Mouse (Mus musculus) R1 (cell line): ENCODE measurements around the gene Sall2.

Experiments used
- DNase-seq: peaks from one replicate; pipeline ENCODE4 v3.0.0-alpha.2; 2018; ENCODE audit warnings: low read depth, low spot score

The Sall2 gene

DNA sequence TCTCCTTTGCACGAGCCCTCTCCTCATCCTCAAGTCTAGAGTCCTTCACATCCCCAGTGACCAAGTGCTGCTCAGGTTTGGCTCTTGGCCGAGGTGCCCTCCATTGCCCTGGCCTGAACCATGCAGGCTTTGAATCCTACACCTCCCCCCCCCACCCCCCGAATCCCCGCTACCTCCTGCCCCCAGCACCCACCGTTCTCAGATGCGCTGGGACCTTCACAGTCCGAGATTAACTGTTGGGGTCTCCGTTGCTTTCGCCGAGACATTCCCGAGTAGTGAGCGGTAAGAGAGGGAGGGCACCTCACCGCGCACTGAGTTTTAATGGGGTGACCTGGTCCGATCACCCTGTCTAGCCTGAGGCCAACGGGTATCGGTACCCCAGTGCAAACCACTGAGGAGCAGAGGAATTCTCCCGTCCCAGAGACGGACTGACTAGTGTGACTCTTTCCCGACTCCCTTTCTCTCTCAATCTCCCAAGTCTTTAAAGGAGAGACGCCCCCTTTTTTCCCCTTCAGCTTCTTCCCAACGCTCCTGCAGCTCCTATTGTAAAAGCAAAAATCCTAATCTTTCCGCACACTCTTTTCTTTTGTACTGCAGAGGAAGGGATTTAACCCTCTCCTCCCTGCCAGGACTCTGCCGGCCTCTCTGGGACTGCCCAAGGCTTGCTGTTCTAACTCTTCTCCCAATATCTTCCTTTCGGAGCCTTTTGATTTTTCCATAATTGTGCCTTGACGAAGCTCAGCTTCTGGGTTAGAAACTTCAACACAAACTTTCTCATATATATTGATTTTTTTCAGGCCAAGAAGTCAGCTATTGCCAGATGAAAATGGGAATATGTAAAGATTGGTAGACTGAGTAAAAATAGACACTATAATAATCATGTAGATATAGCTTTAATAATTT lies at the start of gene Sall2:
TSS of gene Sall2 (minus strand) at position 853 of the 903 bp plus-strand sequence.
- peak; percentile 54 for DNase-seq

DNA sequence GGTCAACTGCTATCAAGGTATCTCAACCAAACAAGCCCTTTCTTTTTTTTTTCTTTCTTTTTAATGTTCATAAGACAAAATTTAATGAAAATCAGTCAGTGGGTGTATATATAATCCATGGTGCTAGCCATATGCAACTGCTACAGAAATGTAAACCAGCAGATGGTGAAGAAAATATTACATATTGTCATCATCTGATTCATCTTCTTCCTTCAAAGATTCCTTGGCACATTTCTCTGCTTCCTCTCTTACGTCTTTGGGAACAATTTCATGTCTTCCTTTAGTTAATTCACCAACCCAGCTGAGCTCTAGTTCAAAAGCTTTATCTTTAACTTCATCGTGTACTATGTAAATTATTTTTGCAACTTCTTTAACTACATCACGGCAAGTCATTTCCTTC lies 40.2 kb upstream of the Sall2 start:
- DNase-seq, result no peak

DNA sequence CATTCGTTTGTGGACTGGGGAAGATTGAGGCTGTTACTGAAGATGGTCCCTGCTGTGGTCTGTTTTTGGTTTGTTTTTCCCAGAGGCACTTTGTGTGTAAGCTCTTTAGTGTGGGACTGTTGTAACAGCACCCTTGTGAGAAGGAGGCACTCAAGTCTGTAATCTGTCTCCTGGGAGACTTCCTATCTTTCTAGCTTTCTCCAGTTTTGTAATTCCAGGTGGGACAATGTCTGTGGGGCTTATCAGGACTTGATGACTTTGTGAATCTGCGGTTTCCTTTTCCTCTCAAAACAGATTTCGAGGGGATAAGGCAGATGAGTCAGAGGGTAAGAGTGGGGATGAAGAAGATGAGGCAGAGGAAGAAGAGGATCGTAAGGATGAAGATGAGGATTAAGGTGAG lies 27.7 kb upstream of the Sall2 start, which contains the start of gene Olfr1513:
TSS of gene Olfr1513 (minus strand) at position 101 of the 400 bp plus-strand sequence.
- no peak for DNase-seq

DNA sequence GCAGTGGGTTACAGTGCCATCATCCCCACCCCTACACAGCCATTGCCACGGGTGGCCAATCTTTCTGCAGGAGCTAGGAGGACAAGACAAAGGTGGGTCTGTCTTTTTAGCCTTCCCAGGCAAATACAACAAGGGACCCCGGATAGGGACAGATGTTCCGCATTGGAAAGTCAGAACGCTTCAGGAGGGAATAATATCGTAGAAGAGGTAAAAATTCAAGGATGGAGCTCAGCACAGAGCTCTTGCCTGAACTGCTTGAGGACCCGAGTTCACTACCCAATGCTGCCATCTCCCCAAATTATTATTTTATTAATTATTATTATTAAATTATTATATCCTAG lies 10.9 kb upstream of the Sall2 start:
- DNase-seq, result no peak

DNA sequence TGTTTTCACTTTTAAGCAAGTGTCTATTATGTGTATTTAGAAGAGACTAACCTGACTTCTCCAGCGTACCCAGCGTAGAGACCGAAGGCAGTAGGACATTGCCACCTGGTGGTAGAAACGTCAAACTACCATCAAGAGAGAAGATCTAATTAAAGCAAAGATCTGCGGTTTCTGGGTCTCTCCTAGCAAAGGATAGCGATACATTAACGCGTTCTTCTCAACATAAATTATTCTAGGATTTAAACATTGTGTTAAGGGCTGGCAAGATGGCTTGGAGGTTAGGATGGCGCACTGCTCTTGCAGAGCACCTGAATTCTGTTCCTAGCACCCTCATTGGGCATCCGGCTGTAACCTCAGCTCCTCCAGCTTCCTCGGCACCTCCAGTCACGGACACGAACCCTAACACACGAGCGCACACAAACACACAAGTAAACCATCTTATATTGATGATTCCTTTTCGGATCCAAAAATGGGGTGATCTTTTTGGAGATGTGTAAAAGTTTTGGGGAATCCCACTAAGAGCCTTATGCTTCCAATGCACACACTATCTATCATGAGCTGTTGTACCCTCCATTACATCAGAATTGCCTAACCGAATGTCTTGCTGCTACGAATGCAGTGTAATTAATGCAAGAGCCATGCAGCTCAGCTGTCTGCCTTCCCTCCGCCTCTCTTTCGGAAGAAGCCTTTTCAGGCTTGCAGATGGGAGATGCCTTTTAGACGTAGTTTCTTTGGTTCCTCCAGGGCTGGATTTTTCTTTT lies 10.4 kb upstream of the Sall2 start:
- DNase-seq, result peak; percentile 82

DNA sequence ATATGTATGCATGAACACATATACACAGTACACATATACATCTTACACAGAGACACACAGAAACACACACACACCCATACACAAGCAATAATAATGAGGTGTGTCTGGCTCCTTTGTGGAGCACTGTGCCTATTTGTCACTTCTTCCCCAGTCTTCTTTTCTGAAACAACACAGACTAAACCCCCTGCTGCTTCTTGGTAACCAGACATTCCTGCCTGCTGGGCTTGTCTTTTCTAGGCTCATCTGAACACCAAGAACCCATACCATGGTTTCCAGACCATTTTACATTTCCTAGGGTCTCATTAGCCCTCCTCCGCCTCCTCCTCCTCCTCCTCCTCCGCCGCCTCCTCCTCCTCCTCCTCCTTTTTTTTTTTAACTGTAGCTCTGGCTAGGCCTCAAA lies 3.6 kb upstream of the Sall2 start:
- peak; percentile 84 for DNase-seq

DNA sequence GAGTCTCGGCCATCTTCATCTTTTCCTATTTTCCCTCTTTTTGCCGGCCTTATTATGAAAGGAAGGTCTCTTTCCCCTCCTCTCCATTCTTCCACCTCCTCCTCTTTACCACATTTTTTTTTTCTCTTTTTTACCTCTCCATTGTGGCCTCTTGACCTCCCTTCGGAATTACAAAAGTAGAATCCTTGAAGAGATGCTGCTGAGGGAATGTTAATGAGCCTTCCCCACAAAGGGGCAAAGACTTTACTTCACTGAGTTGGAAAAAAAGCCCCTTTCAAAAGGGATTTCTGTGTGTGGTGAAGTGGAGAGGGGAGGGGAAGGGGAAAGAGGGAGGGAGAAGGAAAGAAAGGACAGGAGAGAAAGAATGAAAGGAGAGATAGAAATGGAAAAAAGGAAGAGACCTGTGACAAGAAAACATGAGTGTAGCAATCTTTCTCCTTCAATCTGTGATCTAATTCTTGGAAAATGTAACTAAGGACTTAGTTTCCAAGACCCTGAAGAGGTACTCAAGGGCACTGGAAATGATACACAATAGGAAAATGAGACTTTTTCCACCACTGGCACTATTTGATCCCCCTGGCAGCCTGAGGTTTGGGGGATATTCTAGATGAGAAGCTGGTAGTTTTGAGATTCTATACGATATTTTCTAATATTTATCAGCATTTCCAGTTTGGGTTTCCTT lies 2.6 kb upstream of the Sall2 start:
- peak; percentile 57 for DNase-seq

DNA sequence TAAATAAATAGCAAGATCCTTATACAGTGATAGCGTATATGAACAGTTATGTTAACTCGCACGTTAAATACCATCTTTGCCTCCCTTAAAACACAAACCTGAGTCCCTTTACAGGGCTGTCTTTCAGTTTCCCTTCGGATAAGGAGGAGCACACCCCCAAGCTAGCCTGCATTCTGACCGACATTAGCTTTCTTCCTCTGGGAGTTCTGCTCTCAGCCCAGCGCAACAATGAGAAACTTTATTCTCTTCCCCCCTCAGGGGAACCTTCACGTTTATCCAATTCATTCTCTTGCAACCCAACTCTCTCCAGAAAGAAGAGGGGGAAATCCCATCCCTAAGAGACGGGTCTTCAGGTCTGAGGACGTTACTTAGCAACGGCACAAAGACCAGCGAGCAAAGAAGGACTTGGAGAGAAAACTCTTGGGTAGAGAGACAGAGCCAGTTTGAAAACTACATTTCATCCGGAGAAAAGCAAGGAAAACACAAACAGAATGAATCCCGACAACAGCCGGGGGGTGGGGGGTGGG lies 1.1 kb downstream of the Sall2 start:
- DNase-seq, result peak; percentile 74

DNA sequence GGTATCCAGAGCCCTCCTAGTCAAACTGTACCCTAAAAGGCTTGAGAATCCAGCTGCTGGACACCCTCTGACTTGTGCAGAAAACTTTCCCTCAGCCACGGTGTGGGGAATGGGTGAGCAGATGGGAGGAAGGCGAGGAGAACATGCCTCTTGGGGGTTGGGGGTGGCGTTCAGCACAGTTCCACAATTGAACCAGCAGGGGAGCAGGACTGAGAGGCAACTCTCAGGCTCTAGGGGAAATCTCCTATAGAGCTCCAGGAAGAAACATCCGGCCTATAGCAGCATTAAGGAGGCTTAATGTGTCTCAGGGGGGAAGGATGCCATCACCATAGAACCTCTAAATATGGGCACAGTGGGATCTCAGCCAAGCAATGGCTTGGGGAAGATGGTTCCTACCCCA lies 2.7 kb downstream of the Sall2 start:
- DNase-seq, result peak; percentile 83

DNA sequence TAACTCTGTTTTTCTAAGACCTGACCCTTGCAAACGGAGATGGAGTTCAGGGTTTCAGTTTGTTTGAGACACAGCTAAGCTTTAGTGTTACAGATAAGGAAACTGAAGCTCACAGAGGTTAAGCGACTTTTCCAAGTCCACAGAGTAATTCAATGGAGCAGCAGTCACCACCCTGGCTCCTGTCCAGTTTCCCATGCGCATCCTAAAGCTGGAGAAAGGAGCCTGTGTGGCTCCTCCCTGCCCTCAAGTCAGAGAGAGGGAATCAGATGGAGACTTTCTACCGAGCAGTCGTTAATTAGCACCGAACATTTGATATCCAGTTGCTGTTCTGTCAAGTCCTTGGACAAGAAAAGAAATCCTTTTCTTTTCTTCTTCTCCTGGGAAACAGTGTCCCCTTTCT lies 9.2 kb downstream of the Sall2 start:
- DNase-seq, result no peak

DNA sequence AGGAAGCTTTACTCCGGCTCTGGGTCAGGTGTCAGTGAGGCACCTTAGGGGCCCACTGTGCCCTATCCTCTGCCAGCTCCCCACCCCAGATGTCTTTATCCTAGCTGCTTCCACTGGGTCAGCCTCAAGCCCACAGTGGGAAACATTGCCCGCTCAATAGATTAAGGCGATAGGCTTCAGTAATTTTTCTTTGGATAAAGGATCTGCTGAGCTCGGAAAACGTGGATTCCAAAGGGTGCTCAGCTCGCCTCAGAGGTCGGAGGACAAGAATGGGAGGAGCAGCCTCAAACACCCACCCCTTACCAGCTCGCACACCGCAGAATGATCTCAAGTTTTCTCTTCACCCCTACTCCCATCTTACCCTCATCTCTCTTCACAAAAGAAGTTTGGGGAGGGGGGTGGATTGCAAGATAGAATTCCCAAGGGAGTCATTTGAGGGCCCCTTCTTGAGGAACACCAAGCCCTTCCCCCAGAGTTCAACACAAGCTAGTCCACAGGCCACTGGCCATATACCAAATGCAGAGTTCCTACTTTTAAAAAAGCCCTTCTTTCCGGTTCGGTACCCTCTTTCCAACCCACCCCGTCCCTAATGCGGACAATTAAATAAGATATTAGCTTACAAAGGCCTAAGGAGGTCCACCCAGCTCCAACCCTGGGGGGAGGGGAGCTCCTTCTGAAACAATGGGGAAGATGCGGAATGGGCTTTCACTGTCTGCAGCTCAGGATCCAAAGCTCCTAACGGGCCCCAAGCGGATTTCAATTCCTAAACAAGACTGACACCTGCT lies 11.9 kb downstream of the Sall2 start:
- peak; percentile 69 for DNase-seq

DNA sequence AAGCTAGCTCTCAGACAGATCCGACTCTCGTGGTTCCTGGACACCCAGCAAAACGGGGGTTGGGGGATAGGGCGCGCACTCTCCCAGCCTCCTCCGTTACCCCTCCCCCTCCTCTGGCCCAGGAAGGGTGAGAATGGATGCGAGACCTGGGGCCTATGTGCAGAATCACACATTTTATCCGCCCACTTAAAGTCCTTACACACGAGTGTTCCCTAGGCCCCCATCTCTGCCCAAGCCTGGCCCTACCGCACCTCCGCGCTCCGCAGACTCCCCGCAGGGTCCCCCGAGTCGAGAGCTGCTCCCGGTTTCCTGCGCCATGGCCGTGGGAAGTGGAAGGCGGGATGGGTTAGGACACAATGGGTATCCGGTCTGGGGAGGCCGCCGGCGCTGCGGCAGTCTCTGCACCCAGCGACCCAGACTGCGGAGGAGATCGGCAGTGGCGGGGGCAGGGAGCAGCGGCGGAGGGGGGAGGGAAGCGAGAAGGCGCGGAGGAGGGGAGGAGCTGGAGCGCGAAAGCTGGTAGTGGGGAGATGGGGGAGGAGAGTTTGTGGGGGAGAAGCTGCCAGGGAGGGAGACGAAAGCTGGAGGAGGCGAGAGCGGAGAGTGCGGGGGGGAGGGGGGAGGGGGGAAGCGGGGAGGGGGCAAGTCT lies 12.6 kb downstream of the Sall2 start:
- peak; percentile 83 for DNase-seq

DNA sequence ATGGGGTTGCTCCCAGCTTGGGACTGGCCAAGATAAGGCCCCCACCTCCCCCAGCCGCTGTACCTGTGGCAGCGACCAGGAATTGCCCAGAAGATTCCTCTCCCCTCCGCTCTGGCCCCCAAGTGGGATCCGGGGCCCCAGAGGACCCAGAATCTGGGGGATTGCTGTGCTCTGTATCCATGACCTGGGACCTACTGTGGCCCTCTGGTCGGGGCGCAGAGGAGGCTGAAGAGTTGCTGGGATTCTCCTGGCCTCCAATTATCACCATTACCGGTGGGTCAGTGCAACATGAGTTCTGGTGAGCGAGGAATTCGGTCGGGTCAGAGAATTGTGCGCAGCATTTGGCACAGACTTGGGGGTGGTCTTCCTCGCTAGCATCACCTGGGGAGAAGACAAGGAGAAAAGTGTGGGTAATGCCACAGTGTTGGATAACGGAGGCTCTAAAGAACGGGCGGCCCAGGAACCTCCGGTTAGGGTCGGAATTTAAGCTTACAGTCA lies 13.2 kb downstream of the Sall2 start:
- DNase-seq, result no peak

DNA sequence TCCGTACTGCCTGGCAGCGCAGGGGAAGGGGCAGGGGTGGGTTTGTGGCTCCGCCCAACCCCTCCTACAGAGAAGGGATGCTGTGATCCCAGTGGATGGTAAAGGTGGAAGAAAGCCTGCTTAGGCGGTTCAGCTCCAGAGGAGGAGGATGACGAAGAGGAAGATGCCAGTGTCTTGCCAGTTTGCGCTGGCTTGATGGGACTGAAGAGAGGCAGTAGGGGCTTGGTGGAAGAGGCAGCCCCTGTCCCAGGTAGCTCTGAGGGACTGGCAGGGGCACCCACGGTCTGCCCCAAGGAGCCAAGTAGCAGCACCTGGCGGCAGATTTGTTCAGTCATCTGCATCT lies 13.8 kb downstream of the Sall2 start:
- DNase-seq, result peak; percentile 33

DNA sequence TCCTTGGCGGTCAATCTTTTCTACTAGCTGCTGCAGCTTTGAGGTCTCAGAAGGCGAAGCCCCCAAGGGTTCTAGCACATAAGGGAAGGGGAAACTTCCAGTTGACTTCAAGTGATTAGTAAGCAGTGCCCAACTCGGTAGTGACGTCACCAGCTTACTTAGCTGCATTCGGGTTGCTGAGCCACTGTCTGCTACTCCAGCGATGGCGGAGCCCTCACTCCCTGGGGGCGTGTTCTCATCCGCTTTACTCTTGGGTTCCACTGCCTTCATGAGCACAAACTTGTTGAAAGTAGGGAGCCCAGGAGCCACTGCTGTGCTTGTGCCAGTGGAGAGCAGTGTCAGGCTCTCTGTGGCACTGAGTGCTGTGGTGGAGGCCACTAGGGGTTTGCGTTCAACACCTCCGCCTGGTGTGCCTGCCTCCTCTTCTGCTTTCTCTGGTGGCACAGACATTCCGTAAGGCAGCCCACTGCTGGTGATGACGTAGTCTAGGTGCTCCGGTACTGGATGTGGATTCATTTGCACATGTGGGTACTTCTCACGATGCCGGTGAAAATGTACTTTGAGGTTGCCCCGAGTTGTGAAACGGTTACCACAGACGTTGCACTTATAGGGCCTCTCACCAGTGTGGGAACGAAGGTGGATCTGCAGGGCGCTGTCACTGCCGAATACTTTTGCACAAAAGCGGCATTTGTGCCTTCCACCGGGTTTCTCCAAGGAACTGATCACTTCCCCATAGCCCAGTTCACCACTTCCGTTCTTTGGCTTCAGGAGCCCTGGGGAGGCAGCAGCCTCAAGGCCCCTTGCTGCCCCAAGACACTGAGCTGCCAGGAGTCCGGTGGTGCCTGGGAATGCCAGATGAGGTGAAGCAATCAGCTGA lies 14.4 kb downstream of the Sall2 start:
- DNase-seq, result peak; percentile 60

DNA sequence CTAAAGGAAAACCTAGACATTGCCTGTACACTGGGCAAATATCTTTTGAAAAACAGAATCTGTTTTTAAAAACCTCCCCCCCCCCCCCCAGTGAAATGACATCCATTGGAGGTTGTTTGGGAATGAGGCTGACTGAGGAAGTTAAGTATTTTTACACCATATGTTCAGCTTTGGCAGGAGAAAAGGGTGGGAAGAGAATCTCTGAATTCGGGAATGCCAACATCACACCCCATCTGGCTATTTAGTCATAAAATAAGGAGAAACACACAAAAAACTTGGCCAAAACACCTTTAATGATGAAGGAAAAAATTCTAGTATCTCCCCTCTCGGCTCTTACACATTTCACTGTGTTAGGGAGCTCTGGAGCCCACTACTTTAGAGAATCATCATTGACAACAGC lies 17.7 kb downstream of the Sall2 start:
- no peak for DNase-seq

DNA sequence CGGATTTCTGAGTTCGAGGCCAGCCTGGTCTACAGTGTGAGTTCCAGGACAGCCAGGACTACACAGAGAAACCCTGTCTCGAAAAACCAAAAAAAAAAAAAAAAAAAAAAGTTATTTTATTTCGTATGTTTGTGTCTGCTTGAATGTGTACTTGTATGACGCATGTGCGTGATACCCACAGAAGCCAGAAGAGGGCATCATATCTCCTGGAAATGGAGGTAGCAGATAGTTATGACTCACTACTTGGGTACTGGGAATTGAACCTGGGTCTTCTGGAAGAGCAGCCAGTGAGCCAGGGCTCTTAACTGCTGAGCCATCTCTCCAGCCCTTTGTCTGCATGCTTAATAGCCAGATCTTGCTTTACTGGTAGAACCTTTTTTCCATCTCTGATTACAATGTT lies 18.2 kb downstream of the Sall2 start:
- peak; percentile 66 for DNase-seq

DNA sequence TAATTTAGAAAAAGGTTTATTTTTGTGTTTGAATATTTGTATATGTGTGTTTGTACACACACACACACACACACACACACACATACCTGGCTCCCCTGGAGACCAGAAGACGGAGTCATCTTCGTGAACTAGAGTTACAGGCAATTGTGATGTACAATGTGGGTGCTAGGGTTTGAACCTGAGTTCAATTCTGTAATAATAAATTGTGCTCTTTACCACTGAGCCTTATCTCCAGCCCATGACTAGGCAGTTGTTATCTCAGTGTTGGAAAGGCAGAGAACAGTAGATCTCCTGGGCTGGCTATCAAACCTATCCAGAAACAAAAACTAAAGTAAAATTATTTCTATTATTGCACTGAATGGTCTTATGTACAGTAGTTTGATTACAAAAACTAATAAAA lies 22.5 kb downstream of the Sall2 start:
- DNase-seq, result no peak

DNA sequence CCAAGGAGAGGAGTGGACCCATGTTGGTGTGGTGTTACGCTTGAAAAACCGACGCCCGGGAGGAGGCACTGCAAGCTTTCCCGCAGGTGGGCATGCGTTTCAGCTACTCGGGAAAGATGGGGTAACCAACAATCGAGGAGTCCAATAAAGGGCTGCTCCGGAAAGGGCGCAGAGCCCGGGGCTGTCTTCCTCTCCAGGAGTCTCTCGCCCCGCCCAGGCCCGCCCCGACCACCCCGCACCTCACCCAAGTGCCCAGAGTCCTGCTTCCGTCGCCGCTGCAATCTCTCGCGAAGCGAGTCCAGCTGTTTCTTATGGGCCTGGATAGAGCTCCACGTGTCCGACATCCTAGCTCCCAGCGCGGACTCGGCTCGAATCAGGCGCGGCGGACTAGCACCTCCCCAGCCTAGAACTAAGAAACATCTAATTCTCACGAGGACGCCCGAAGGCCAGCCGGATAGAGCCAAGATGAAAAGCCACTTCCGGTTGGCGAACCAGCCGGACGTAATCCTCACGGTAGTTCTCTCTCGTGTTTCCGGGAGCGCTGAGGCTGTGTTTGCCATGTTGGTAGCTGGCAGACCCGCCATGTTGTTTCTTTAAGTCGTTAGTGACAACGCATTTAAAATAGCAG lies 23.8 kb downstream of the Sall2 start, which contains the start of gene Mettl3:
TSS of gene Mettl3 (minus strand) at position 485 of the 628 bp plus-strand sequence.
- peak; percentile 96 for DNase-seq
